Mouse (Mus musculus): Measurements from ENCODE around the gene Rnf20.
"Not testable (repeated sequence)": the region's sequence is repeated elsewhere in the genome, so short reads cannot be mapped to it uniquely, and the experiment has no call there.

Gene Rnf20

DNA sequence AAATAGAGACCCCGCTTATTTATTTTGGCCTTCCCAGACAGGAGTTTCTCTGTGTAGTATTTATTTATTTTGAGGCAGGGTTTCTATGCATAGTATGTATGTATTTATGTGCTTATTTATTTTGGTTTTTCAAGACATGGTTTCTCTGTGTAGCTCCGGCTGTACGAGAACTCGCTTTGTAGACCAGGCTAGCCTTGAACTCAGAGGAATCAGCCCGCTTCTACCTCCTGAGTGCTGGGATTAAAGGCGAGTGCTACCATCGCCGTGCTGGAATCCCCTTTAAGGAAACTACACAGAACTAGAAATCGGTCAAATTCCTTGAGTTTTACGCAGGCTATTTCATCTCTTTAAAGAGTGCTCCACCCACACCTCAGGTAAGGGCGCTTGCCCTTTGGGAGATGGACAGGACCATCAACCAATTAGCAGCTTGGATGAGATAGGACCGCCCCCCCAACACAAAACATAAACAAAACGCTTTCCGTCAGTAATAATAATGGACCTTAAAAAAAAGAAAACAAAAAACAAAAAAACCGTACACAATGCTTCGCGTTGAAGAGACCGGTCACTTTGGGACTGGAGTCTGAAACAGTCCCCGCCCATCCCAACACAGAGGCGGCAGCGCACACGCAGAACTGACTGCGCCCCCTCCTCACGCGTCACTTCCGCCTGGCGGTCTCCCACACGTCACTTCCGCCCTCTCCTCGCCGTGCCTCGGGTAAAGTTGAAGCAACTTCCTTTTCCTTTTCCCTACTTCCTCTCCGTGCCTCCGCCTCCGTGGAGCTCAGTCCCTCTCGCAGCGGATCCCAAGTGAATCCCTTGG is at the start of gene Rnf20:
Gene Rnf20, plus strand, starts transcription at position 688 of the 820 bp plus-strand sequence.
- DNase-seq: peak; percentile 96

DNA sequence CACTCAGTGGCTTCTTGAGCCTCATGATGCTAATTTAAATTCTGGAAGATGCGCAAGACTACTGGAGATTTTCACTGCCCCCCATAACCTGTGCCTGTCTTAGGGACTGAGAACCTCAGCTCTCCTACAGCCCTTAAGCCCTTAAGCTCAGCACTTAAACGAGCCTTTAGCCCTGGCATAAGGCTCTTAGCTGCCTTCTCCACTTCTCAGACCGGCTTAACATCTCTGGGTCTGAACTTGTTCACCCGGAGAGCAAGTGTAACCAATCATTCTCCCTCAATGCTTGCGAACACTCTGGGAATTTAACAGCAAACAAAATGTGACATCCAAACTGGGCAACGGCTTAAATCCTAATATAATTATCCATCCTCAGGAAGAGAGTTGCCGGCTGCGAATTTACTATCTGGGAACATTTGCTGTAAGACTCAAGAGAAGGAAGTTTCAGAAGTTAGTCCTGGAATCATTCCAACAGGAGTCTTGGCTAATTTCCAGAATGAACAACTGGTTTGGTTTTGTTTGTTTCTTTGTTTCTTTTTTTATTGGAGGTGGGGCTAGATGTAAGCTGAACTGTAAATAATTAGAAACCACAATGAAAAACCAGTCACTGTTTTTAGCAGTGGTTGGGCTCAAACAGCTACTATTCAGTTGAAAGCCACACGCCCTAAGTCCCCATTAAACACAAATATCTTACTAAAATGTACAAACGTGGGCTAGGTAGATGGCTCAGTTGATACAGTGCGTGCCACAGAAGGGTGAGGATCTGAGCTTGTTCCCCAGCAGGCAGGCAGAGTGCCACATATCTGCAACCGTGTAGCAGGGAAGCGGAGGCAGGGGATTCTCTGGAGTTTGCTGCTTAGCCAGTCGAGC is 47.6 kb upstream of the Rnf20 start:
- DNase-seq: peak in 1 of 2 experiments; percentile 20

DNA sequence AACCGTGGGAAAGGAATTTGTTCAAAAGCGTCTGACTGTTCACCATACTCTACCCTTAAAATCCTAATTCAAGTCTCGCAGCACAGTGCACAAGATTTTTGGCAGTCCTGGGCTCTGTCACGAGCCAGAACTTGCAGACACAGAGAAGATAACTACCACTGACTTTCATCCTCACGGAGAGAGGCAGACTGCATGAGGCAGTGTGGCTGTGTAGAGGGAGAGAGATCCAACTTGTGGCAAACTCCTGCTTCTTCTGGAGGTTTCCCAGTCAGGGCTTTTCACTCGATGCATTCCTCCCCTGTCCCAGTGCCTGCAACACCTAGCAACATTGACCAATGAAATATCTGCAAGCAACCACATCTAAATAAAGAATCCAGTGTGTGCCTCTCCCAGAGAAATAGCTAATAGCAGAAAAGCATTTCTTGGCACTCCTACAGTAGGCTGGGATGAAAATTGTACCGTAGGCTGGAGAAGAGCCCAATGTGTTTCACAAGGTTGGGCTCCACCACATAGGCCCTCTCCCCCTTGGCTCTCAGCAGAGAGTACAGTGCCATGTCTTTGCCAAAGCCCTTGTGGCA is 46.2 kb upstream of the Rnf20 start:
- DNase-seq: no peak

DNA sequence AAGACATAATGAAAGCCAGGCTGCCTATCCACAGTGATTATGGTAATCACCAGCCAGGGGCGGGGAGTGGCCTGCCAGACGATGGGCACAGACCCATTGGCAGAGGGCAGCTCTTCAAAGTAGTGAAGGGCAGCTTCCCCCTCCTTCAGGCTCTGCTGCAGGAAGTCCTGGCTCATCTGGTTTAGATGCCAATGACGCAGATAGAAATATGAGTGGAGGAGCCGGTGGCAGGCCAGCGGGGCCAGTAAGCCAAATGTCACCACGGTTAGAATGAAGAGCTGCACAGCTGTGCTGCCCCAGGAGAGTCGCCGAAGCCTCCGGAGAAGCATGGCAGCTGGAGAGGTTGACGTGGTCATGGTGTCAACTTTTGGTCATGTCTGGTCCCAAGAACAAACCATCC is 45.0 kb upstream of the Rnf20 start:
- no peak for DNase-seq

DNA sequence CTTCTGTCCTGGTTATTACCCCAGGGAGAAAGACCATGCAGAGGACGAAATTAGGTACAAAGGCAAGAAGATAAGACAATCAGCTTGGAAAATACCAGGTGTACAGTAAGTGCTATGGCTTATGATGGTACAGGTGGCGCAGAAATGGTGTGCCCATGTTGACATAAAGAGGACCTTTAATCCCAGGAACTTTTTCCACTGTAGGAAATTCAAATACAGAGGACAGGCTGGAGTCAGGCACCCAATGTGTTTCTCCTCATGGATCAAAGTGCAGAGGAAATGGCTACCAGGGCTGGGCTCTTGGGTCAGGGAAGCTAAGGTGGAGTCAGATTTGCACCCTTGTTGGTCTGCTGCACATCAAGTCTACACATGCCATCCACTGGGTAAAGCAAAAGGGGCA is 41.7 kb upstream of the Rnf20 start:
- DNase-seq: no peak

DNA sequence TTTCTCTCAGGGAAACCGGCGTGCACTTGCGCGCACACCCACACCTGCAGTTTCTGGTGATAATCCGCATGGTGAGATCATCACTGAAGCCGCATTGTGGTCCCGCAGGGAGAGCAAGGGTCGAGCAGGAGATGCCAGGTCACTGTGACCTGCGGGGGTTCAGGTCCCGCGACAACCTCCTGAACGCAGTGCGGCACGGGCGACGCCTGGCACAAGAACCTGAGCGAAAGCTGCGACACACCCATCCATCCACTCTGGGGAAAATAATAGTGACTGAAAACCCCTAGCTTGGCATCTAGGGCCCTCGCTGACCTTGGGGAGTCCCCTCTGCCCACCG is 35.0 kb upstream of the Rnf20 start:
- DNase-seq: peak in 1 of 2 experiments; percentile 7

DNA sequence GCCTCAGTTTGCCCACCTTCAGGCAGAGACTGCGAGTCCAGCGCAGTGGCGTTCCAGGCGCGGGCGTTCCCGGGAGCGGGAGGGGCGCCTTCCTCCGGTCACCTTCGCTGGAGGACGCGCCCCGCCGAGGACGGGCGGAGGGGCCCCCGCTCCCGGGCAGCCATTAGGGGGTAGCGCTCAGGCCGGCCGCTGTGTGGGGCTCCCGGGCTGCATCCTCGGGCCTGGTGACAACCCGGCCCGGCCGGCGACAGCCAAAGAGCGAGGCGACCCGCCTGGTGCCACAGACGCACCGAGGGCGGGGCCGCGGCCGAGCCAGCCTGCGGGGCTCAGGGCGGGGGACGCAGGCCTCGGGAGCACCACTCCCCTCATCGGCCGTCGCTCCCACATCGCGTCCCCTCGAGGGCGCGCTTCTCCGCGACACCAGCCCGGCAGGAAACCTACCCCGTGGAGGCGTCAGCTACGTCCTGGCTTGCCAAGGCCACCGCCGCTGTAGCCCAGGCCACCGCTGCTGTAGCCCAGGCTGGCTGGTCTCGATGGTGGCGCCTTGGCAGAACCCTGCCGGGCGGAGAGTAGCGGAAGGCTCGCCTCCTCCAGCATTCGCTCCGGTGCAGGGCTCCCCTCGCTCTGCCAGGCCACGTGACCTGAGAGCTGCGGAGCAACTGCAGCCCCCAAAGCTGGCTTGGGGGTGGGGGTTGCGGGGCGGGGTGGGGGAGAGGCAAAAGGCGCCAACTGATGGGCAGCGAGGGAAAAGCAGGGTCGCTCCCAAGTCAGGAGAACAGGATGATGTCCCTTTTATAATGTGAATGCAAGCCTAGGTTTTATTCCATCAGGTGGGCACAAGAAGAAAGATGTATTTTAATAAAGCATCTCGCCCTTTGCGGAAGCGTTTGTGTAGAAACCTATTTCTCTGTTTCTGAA is 34.4 kb upstream of the Rnf20 start, which contains the start of gene Tmem246:
Gene Tmem246, minus strand, starts transcription at position 694 of the 918 bp plus-strand sequence.
- DNase-seq: peak; percentile 70 to 81

DNA sequence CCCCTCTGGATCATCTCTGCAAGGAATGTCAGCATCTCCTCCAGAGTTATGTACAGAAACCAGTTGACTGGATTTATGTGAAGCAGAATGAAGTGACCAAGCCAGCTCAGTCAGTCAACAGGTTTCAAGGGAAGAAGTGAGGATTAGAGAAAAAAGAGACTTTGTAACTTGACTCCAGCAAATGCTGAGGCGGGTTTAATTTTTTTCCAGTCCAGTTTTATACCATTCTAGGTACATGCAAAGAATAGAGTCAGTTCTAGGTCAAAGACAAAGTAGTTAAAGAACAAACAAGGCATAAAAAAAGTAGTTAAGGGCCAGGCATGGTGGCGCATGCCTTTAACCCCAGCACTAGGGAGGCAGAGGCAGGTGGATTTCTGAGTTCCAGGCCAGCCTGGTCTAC is 28.6 kb upstream of the Rnf20 start:
- peak; percentile 15 to 56 for DNase-seq

DNA sequence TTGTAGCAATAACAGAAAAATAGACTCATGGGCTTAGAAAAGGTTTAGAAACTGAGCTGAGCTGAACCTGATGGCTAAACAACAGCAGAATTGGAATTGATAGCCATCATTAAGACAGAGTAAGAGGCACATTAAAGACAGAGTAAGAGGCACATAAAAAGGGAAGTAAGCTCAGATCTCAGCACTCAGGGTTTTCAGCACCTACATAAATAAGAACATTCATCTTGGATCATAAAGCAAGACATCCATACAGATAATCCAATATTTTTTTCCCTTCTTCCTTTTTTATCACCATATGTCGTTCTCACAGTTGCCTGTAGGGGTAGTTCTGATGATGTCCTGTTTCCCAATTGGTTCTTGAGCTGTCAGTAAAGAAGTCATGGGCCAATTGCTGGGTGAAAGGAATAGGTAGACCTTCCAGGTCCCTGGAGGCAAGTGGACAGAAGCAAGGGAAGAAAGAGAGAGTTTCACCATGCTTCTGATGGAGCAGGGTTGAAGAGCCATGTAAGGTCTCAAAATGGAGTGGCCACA is 27.7 kb upstream of the Rnf20 start:
- no peak for DNase-seq

DNA sequence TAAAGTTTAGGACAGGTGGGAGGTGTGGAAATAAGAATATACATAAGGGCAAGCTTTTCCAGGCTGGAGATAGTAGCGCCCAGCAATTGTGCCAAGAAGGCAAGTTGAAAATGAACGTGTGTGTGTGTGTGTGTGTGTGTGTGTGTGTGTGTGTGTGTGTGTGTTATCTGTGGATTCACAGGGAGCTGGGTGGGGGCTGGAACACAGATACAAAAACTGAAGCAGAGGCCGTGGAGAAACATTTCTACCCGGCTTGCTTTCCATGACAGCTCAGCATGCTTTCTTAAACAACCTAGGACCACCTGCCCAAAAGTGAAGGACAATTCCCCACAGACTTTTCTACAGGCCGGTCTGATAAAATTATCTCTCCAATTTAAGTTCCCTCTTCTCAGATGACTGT is 27.2 kb upstream of the Rnf20 start:
- no peak for DNase-seq

DNA sequence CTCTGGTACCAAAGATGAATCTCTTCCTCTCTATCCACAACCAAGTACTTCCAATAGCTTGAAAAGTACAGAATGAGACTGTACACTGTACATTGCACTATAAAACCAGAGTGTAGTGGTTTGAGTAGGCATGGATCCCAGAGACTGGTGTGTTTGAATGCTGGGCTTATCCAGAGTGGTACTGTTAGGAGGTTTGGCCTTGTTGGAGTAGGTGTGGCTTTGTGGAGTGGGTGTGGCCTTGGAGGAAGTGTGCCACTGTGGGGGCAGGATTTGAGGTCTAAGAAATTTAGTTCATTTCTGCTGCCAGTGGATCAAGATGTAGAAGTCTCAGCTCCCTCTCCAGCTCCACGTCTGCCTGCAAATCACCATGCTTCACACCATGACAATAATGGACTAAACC is 26.3 kb upstream of the Rnf20 start:
- DNase-seq: no peak

DNA sequence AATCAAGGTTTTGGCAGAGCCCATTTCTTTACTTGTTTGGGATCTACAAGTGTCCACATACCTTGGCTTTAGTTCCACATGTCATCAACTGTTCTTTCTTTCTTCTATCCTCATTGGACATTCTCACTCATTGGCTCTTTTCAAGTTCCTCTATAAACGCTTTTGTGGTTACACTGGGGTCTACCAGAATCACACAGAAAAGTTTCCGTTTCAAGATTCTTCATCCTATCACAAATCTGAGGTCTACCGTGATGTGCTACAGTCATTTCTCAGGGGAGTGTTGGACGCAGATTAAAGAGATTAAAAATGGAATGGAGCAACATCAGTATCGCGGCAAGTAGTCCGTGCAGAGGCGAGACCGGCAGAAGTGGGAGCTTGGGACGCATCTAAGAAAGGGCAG is 14.9 kb upstream of the Rnf20 start:
- DNase-seq: no peak

DNA sequence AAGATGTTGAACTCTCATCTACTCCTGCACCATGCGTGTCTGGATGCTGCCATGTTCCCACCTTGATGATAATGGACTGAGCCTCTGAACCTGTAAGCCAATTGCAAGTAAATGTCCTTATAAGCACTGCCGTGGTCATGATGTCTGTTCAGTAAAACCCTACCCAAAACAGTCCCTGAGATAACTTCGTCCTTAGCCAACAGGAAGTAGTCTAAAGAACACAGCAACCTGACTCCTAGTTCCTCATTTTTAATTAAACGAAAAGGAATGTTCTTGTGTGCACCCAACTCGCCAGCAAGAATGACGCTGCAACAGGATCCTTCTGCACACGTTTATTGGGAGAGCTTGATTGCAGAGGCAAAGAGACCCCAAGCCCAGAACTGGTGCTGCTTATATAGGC is 11.9 kb upstream of the Rnf20 start:
- not testable (repeated sequence) for DNase-seq

DNA sequence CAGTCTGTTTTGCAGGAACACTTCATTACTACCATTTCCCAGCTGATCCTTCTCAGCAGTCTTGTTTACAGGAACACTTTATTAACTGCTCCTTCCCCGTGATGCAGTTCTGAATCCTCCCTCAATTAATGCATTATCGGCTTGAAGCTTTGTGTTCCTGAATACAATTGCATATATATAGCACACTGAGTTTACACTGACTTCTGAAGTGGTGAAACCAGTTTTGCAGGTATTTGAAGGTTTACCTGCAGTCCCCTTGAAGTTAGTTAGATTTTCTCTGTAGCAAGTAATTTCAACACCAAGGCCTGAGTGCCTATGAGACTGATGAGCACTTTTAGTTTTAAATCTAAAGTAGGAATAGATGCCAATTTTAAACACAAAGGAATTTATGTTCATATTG is 9.5 kb upstream of the Rnf20 start:
- no peak for DNase-seq

DNA sequence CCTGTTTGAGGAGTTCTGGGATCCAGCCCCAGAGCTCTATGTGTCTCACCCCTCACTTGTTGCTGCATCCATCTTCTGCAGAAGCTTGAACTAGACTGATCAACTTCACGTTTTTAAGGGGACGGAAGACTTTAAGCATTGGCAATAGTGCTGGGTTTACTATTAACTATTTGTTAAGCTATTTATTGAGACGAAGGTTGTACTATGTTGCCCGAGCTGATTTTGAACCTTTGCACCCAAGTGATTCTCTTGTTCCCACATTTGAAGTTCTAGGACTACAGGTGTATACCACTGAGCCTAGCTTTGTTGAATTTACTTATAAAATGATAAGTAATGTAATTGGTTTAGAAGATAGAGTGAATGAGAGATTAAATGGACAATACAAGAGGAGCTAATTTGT is 7.9 kb upstream of the Rnf20 start:
- DNase-seq: no peak

DNA sequence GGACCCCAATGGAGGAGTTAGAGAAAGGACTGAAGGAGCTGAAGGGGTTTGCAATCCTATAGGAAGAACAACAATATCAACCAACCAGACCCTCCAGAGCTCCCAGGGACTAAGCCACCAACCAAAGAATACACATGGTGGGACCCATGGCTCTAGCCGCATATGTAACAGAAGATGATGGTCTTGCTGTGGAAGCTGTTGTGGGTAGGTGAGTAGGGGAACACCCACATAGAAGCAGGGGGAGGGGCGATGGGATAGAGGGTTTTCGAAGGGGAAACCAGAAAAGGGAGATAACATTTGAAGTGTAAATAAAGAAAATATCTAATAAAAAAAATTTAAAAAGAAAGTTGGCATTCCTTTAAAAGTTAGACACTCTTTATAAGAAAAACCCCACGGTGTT is 6.8 kb upstream of the Rnf20 start:
- not testable (repeated sequence) for DNase-seq

DNA sequence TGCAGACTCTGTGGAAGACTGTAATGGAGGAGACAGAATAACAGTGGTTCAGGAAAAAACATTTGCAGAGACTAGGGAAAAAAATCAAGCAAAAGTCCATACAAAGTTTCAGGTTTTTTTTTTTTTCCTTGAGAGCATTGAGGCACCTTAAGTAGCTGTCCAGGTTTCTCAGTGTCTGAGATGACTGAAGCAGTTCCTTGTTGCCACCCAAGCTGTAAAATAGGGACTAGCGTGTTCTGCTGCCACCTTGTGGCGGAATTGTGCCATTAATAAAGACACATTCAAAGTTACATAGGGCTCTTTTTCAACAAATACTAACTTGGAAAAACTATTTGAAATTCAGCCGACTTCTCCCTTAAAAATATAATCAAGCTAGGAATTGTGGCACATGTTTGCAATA is 4.8 kb upstream of the Rnf20 start:
- DNase-seq: peak; percentile 82 to 90

DNA sequence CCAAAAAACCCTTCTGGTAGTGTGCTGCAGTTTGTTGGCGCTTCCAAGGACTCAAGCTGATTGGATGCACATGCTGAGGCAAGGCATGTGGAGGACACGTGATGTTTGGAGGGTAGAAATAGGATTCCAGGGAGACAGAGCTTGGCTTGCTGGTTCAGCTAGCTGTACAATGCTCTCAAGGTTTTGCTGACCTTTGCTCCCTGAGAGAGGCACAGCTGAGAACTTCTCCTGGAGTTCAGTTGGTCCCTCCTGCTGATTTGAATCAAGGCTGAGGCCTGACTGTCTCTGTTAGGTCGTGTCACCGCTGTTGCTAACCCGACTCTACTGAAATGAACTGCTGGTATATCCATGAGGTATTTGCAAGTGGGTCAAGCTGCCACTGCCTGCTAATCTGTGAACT is 2.9 kb upstream of the Rnf20 start:
- DNase-seq: peak; percentile 51 to 67

DNA sequence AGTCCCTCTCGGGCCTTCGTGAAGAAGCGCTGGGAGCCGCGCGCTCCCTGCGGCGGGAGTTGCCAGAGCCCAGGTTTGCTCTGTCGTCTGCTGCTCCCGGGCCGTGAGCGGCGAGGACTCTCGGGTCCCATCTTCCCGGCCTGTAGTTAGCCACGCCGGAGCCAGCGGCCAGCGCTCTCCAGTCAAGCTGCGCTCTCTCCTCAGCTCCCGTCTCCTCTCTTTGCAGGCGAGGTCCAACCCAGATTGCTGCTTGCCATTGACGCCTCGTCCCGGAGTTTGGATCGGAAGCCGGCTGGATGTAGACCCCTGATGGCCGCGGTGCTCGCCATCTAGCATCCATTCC is 304 bp downstream of the Rnf20 start:
- DNase-seq: no peak

DNA sequence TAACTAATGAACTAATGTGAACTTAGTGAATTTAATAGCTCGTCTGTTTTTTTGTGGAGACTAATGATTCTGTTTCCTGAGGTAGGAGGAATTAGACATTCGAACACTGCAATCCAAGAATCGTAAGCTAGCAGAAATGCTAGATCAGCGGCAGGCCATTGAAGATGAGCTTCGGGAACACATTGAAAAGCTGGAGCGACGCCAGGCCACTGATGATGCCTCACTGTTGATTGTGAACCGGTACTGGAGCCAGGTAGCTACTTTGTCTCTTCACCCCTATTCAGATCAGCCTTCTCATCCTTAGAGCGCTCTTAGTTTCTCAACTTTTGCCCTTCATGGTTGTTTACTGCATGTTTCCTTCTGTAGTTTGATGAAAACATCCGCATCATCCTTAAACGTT is 6.0 kb downstream of the Rnf20 start:
- no peak for DNase-seq

DNA sequence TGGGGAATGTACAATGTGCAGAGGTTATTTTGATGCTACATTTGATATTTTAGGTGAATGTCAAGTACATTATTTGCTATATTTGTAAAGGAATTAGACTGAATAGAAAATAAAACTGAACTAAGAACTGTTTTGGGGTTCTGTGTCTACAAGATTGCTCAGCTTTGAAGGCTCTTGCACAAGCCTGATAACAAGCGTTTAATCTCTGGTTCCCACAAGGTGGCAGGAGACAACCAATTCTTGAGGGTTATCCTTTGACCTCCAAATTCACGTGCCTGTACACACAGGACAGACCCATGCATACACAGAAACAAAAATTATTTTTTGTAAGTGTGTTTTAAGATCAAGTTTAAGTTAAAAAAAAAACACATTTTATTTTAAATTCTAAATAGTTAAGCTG is 8.1 kb downstream of the Rnf20 start:
- DNase-seq: no peak

DNA sequence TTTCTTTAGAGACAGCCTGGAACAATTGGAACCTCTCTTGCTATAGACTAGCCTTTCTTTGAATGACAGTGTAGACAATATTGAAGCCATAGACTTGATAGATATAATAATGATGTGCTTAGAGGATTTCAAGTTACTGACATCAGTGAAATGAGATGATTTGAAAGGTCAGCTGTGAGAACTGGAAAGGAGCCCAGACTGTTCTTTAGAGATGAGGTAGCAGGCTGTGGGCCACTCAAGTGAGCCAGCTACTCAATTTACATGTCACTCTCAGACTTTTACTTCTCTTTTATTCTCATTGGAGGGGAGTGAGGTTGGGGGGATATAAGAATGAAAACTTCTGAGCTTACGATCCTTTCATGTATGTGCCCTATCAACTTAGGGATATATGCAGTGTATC is 27.6 kb downstream of the Rnf20 start:
- no peak for DNase-seq
